Mouse (Mus musculus) B cell, adult (primary cell): ENCODE data around the gene Tmem98. TPM values are rescaled to one million over a fixed set of nuclear protein-coding genes. Genes with fewer than 3 reads are reported as not detected.

Source experiments
- total RNA-seq: library from RNA; stranded (reverse); gene quantifications from 4 replicates; pipeline ENCODE4 v1.2.4, GENCODE M21; 2023; ENCODE audit not compliant: inconsistent age

Gene Tmem98
- 0.32 TPM in 1 of 4 replicates, not detected in the others for total RNA-seq

DNA sequence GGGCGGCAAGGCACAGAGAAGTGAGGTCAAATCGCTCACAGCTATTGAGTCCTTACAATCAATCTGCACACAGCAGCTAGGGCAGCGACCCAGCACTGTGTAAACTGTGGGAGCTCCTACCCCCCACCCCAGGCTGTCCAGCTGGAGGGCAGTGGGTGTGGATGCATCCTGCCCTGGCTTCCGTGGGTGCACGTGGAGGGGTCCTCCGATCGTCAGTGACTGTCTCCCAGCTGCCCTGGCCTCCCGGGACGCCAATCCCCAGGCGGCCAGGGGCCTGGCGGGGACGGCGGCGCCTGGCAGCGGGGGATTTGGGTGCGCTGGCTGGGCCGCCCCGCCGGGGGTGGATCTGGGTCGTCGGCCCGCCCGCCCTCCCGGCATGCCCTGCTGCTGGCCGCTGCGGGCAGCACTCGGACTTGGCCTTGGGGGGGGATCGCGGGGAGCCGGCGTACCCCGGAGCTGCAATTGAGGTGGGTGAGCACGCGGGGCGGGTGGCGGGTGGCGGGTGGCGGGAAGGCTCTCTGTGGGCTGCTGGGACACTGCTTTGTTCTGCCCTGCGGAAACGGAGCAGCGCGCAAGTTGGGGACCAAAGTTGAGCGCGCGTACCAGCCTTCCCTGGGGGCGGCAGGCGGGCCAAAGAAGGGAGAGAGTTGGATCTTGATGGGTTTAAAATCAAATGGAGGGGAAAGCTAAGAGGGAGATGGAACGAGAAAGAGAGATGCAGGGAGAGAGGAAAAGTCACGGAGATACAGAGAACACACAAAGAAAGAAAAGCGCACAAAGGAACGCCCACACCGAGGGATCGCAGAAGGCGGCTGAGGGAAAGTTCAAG is at the start of gene Tmem98:
Gene Tmem98 (plus strand): TSS at position 183 of the 829 bp plus-strand sequence.

GRCm38 (mm10) chr11:80779527-80780344 is 30.2 kb upstream of the Tmem98 start, which contains the start of gene Myo1d:
Gene Myo1d, minus strand, starts transcription at chr11:80780025.

DNA sequence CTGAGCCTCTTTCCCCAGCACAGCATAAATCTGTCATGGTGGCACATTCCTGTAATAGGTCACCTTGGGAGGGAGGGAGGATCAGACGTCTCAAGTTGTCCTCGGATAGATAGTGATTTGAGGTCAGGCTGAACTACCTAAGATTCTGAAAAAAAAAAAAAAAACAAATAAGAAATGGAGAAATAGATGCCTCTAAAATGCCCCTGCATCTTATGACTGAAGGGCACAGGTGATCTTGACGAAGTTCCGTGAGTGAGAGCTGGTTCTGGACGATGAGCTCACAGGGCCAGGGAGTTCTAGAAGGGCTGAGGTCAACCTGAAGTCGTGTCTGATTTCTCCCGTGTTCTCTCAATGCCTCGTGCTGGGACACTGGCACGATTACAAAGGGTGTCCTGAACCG is 48.1 kb downstream of the Tmem98 start, which contains the start of gene Spaca3:
Gene Spaca3 (plus strand): TSS at position 301 of the 400 bp plus-strand sequence.

Other genes with a start within 250 kb of the Tmem98 start
- gene Myo1d, start 30.1 kb upstream of the Tmem98 start, total RNA-seq, result 0.61 to 1.4 TPM (median 1.3 TPM) in 4 replicates
- not detected in 4 replicates for gene Spaca3, start 48.2 kb downstream of the Tmem98 start, total RNA-seq